Mouse (Mus musculus) liver, embryonic 14.5 days (tissue): ENCODE measurements around the gene Maml2. TPM values are rescaled to one million over a fixed set of nuclear protein-coding genes. Genes with fewer than 3 reads are reported as not detected.

Experiments used
- ATAC-seq: fragments of 200-750 bp; cut with Nextera tagmentation; 2 replicates; pipeline ENCODE4 v1.8.0; 2017; ENCODE audit warnings: moderate number of reproducible peaks, mild to moderate bottlenecking, moderate library complexity; ENCODE audit not compliant: insufficient read depth
- DNase-seq, 3 experiments: peaks; one replicate each; pipeline ENCODE4 v3.0.0-alpha.2; 2012 to 2013; ENCODE audit warnings: low read depth in 3 of 3, low spot score in 3 of 3
- H3K27ac ChIP-seq: fragments of 300-500 bp; sonication (generic); 2 replicates; pipeline ENCODE4 v1.5.1; 2014; ENCODE audit warnings: moderate library complexity, mild to moderate bottlenecking, control low read depth, inconsistent platforms
- H3K27me3 ChIP-seq: fragments of 300-500 bp; sonication (generic); 2 replicates; pipeline ENCODE4 v1.6.1; 2014; ENCODE audit warnings: mild to moderate bottlenecking, low read length, moderate library complexity; ENCODE audit not compliant: control insufficient read depth, insufficient read depth
- H3K36me3 ChIP-seq: fragments of 300-500 bp; sonication (generic); replicated peaks from 2 replicates; pipeline ENCODE4 v1.6.1; 2014; ENCODE audit warnings: low read depth; ENCODE audit not compliant: control insufficient read depth, insufficient read depth
- H3K4me1 ChIP-seq, 2 experiments: fragments of 200-500 bp in 1 of 2; fragments of 300-500 bp in 1 of 2; sonication (generic) in 1 of 2; replicated peaks; 2 replicates each; pipeline ENCODE4 v1.6.1; 2012 to 2014; ENCODE audit warnings: antibody characterized with exemption in 1 of 2, inconsistent platforms in 1 of 2, low read length in 1 of 2; ENCODE audit not compliant: control insufficient read depth in 2 of 2, insufficient read depth in 2 of 2
- H3K4me2 ChIP-seq: fragments of 300-500 bp; sonication (generic); 2 replicates; pipeline ENCODE4 v1.6.1; 2014; ENCODE audit warnings: low read depth, mild to moderate bottlenecking, control low read depth, moderate library complexity
- H3K4me3 ChIP-seq, 2 experiments: fragments of 200-500 bp in 1 of 2; fragments of 300-500 bp in 1 of 2; sonication (generic) in 1 of 2; 2 replicates each; pipeline ENCODE4 v1.5.1; 2012 to 2014; ENCODE audit warnings: low read depth in 2 of 2, low read length in 2 of 2, mild to moderate bottlenecking in 2 of 2, control low read depth in 1 of 2, inconsistent platforms in 1 of 2, moderate library complexity in 1 of 2; ENCODE audit not compliant: insufficient read depth in 1 of 2
- H3K9ac ChIP-seq: fragments of 300-500 bp; sonication (generic); replicated peaks from 2 replicates; pipeline ENCODE4 v1.6.1; 2014; ENCODE audit warnings: mild to moderate bottlenecking, control low read depth, moderate library complexity
- H3K9me3 ChIP-seq: fragments of 300-500 bp; sonication (generic); 2 replicates; pipeline ENCODE4 v1.6.1; 2016; ENCODE audit warnings: low read length, mixed read lengths; ENCODE audit not compliant: control insufficient read depth
- CTCF ChIP-seq: IDR thresholded peaks from 2 replicates; pipeline ENCODE4 v1.5.1; 2016; ENCODE audit warnings: antibody characterized with exemption, low read depth, control low read depth
- EP300 ChIP-seq: IDR thresholded peaks from 2 replicates; pipeline ENCODE4 v1.6.1; 2016; ENCODE audit warnings: antibody characterized with exemption, low read depth
- WGBS: fragments of 180-500 bp; shearing (Covaris S2); extraction: QIAGEN DNeasy Blood & Tissue Kit; methylation state at CpG from one replicate; pipeline ENCODE4 v1.1.7; 2014; ENCODE audit not compliant: insufficient replicate concordance; 5-methylcytosine and 5-hydroxymethylcytosine counted together
- polyA plus RNA-seq, 2 experiments: library from polyadenylated mRNA; depleted of rRNA in 1 of 2; stranded (reverse) in 1 of 2; unstranded in 1 of 2; fragments of >200 nt; fragmentation: Nextera tagmentation in 1 of 2; extraction: Ambion mirVana in 1 of 2; gene quantifications; 2 replicates each; pipeline versions ENCODE4 v1.2.1 to v1.2.3; 2012 to 2014

Maml2 gene
- polyA plus RNA-seq, 2 experiments, result 0.65 to 0.66 TPM

GRCm38 (mm10) chr9:13561335-13561734 is 263.6 kb downstream of the Maml2 start:
- no peak for TF ChIP-seq CTCF
- no peak for TF ChIP-seq EP300
- ATAC-seq, result no peak
- H3K36me3 ChIP-seq, result no peaks in the 10 kb centered on the region
- 62% methylated on average over 1 of the region's 1 CpGs for WGBS
- no peaks in the 10 kb centered on the region for H3K9me3 ChIP-seq
- no peak overlapping the region for H3K9ac ChIP-seq
- no peak overlapping the region for H3K27ac ChIP-seq
- H3K27me3 ChIP-seq, result no peaks in the 10 kb centered on the region
- H3K4me1 ChIP-seq, result peaks cover 0 to 4% of the 10 kb centered on the region in 2 experiments; a peak in 1 of 4 replicates
- no peak overlapping the region for H3K4me3 ChIP-seq
- no peak for DNase-seq
- H3K4me2 ChIP-seq, result no peak overlapping the region

GRCm38 (mm10) chr9:13563475-13564414 is 266.0 kb downstream of the Maml2 start:
- peaks cover 0 to 4% of the 10 kb centered on the region in 2 experiments; a peak in 1 of 4 replicates for H3K4me1 ChIP-seq
- no peak overlapping the region for H3K4me2 ChIP-seq
- H3K4me3 ChIP-seq, result no peak overlapping the region
- no peak for TF ChIP-seq CTCF
- WGBS, result 49% methylated on average over 10 of the region's 10 CpGs
- H3K9ac ChIP-seq, result no peak overlapping the region
- H3K36me3 ChIP-seq, result no peaks in the 10 kb centered on the region
- ATAC-seq (no peak), DNase-seq (no peak)
- H3K27me3 ChIP-seq, result no peaks in the 10 kb centered on the region
- no peaks in the 10 kb centered on the region for H3K9me3 ChIP-seq
- no peak overlapping the region for H3K27ac ChIP-seq

GRCm38 (mm10) chr9:13565343-13566019 is 267.7 kb downstream of the Maml2 start:
- peaks cover 0 to 4% of the 10 kb centered on the region in 2 experiments; a peak in 1 of 4 replicates for H3K4me1 ChIP-seq

GRCm38 (mm10) chr9:13566154-13566885 is 268.6 kb downstream of the Maml2 start:
- H3K4me1 ChIP-seq, result peaks cover 0 to 4% of the 10 kb centered on the region in 2 experiments; a peak in 1 of 4 replicates
- ATAC-seq, result no peak
- no peak overlapping the region for H3K4me3 ChIP-seq
- no peak for DNase-seq
- TF ChIP-seq EP300, result no peak
- TF ChIP-seq CTCF, result no peak
- no peaks in the 10 kb centered on the region for H3K36me3 ChIP-seq
- H3K4me2 ChIP-seq, result no peak overlapping the region
- WGBS, result 69% methylated on average over 5 of the region's 5 CpGs
- no peak overlapping the region for H3K27ac ChIP-seq
- H3K27me3 ChIP-seq, result no peaks in the 10 kb centered on the region
- H3K9ac ChIP-seq, result no peak overlapping the region
- H3K9me3 ChIP-seq, result no peaks in the 10 kb centered on the region

More at GRCm38 (mm10) chr9:13565343-13566019, 267.7 kb downstream of the Maml2 start:
- DNase-seq, result no peak
- Histone ChIP-seq H3K27me3 (no peaks in the 10 kb centered on the region), H3K4me2 (no peak overlapping the region), H3K4me3 (no peak overlapping the region), H3K9me3 (no peaks in the 10 kb centered on the region), H3K9ac (no peak overlapping the region), H3K27ac (no peak overlapping the region), H3K36me3 (no peaks in the 10 kb centered on the region)
- ATAC-seq, result no peak
- TF ChIP-seq CTCF (no peak), EP300 (no peak)
- 62% methylated on average over 11 of the region's 11 CpGs for WGBS
